Mouse (Mus musculus) midbrain, embryonic 15.5 days (tissue): ENCODE measurements around the gene Trhr2. TPM values are rescaled to one million over a fixed set of nuclear protein-coding genes. Genes with fewer than 3 reads are reported as not detected.

ENCODE experiments used
- ATAC-seq: fragments of 200-750 bp; cut with Nextera tagmentation; replicated peaks from 2 replicates; pipeline ENCODE4 v1.8.0; 2017; ENCODE audit warnings: moderate TSS enrichment
- H3K27ac ChIP-seq: fragments of 300-500 bp; sonication (generic); 2 replicates; pipeline ENCODE4 v1.5.1; 2015; ENCODE audit warnings: mild to moderate bottlenecking, inconsistent platforms
- H3K27me3 ChIP-seq: fragments of 300-500 bp; sonication (generic); replicated peaks from 2 replicates; pipeline ENCODE4 v1.6.1; 2015; ENCODE audit warnings: inconsistent platforms
- H3K36me3 ChIP-seq: fragments of 300-500 bp; sonication (generic); replicated peaks from 2 replicates; pipeline ENCODE4 v1.6.1; 2015; ENCODE audit warnings: inconsistent platforms
- H3K4me1 ChIP-seq: fragments of 300-500 bp; sonication (generic); 2 replicates; pipeline ENCODE4 v1.6.1; 2015; ENCODE audit warnings: inconsistent platforms
- H3K4me2 ChIP-seq: fragments of 300-500 bp; sonication (generic); 2 replicates; pipeline ENCODE4 v1.6.1; 2015; ENCODE audit warnings: inconsistent platforms, mild to moderate bottlenecking, moderate library complexity
- H3K4me3 ChIP-seq: fragments of 300-500 bp; sonication (generic); 2 replicates; pipeline ENCODE4 v1.5.1; 2015; ENCODE audit warnings: mild to moderate bottlenecking, inconsistent platforms
- H3K9ac ChIP-seq: fragments of 300-500 bp; sonication (generic); 2 replicates; pipeline ENCODE4 v1.6.1; 2015; ENCODE audit warnings: mild to moderate bottlenecking, inconsistent platforms
- H3K9me3 ChIP-seq: fragments of 300-500 bp; sonication (generic); 2 replicates; pipeline ENCODE4 v1.6.1; 2016; ENCODE audit warnings: inconsistent platforms
- WGBS: fragments of 180-500 bp; shearing (Covaris S2); methylation state at CpG from one replicate; pipeline ENCODE4 v1.1.7; 2015; ENCODE audit warnings: mixed read lengths; 5-methylcytosine and 5-hydroxymethylcytosine counted together
- polyA plus RNA-seq: library from polyadenylated mRNA; unstranded; fragments of >200 nt; fragmentation: Nextera tagmentation; extraction: Ambion mirVana; gene quantifications from 2 replicates; pipeline ENCODE4 v1.2.1, GENCODE M21; 2015

Gene Trhr2
- polyA plus RNA-seq, 1 experiment from 2014 or later, result not detected

- ATAC-seq, result no peak
- Histone ChIP-seq H3K9ac (no peak overlapping the region), H3K9me3 (no peaks in the 10 kb centered on the region), H3K27me3 (peaks cover 63% of the 10 kb centered on the region), H3K27ac (no peak overlapping the region), H3K4me3 (no peak overlapping the region), H3K4me1 (peaks cover 31% of the 10 kb centered on the region), H3K36me3 (no peaks in the 10 kb centered on the region), H3K4me2 (no peak overlapping the region)
- WGBS, result 53% methylated on average over 6 of the region's 6 CpGs
Observed at GRCm38 (mm10) chr8:122338852-122339251, 21.7 kb downstream of the Trhr2 start.

DNA sequence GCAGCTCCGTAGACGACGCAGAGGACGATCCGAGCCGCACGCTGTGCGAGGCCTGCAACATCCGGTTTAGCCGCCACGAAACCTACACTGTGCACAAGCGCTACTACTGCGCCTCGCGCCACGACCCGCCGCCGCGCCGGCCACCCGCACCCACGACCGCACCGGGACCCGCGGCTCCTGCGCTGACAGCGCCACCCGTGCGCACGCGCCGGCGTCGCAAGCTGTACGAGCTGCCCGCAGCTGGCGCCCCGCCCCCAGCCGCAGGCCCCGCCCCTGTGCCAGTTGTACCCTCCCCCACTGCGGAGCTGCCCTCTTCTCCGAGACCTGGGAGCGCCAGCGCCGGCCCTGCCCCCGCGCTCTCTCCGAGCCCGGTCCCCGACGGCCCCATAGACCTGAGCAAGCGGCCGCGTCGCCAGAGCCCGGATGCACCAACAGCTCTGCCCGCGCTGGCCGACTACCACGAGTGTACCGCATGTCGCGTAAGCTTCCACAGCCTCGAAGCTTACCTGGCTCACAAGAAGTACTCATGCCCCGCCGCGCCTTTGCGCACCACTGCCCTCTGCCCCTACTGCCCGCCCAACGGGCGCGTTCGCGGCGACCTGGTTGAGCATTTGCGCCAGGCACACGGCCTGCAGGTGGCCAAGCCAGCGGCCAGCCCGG lies 24.2 kb downstream of the Trhr2 start:
- ATAC-seq, result peak; percentile 69
- 0 out of 2 replicates have a peak overlapping the region, but pooled peaks have one; percentile 3 for H3K27ac ChIP-seq
- 4% methylated on average over 81 of the region's 81 CpGs for whole genome bisulfite sequencing

GRCm38 (mm10) chr8:122335638-122336250 lies 24.8 kb downstream of the Trhr2 start:
- Histone ChIP-seq H3K4me1 (peaks cover 16% of the 10 kb centered on the region), H3K4me2 (peak overlapping the region; percentile 77), H3K27ac (0 out of 2 replicates have a peak overlapping the region, but pooled peaks have one; percentile 3), H3K4me3 (peak overlapping the region; percentile 50), H3K36me3 (no peaks in the 10 kb centered on the region), H3K9ac (peak overlapping the region; percentile 51), H3K9me3 (no peaks in the 10 kb centered on the region), H3K27me3 (peaks cover 49% of the 10 kb centered on the region)
- whole genome bisulfite sequencing, result 7% methylated on average over 57 of the region's 57 CpGs
- peak; percentile 27 for ATAC-seq

More for the DNA sequence above, 24.2 kb downstream of the Trhr2 start:
- Histone ChIP-seq H3K27me3 (peaks cover 49% of the 10 kb centered on the region), H3K36me3 (no peaks in the 10 kb centered on the region), H3K4me1 (peaks cover 16% of the 10 kb centered on the region), H3K9ac (peak overlapping the region; percentile 51), H3K9me3 (no peaks in the 10 kb centered on the region), H3K4me2 (peak overlapping the region; percentile 77), H3K4me3 (peak overlapping the region; percentile 50)

GRCm38 (mm10) chr8:122334791-122335490 lies 25.6 kb downstream of the Trhr2 start:
- no peaks in the 10 kb centered on the region for H3K9me3 ChIP-seq
- 80% methylated on average over 13 of the region's 13 CpGs for WGBS
- peak overlapping the region; percentile 50; the same call in 1 of the 2 replicates for H3K4me3 ChIP-seq
- H3K27ac ChIP-seq, result no peak overlapping the region
- H3K9ac ChIP-seq, result peak overlapping the region; percentile 51; the same call in 1 of the 2 replicates
- peaks cover 49% of the 10 kb centered on the region for H3K27me3 ChIP-seq
- no peaks in the 10 kb centered on the region for H3K36me3 ChIP-seq
- ATAC-seq, result peak; percentile 8; the same call in 1 of the 2 replicates
- H3K4me1 ChIP-seq, result peaks cover 24% of the 10 kb centered on the region
- H3K4me2 ChIP-seq, result peak overlapping the region; percentile 77

DNA sequence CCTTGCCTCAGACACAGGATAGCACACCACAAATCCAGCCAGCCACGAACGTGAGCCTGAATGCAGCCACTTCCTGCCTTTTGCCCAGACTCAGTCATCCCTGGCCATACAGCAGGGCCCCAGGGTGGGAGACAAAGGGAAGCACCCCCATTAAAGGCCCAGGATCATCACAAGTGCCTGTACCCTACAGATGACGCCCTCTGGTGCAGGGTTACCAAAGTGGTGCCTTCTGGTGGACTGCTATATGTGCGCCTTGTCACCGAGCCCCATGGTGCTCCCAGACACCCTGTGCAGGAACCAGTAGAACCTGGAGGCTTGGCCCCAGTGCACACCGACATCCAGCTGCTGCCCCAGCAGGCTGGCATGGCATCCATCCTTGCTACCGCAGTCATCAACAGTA lies 27.0 kb downstream of the Trhr2 start:
- peaks cover 33% of the 10 kb centered on the region for H3K4me1 ChIP-seq
- no peaks in the 10 kb centered on the region for H3K36me3 ChIP-seq
- no peaks in the 10 kb centered on the region for H3K9me3 ChIP-seq
- no peak overlapping the region for H3K9ac ChIP-seq
- no peak overlapping the region for H3K27ac ChIP-seq
- H3K4me2 ChIP-seq, result no peak overlapping the region
- no peak overlapping the region for H3K4me3 ChIP-seq
- 78% methylated on average over 7 of the region's 7 CpGs for WGBS
- H3K27me3 ChIP-seq, result peaks cover 41% of the 10 kb centered on the region
- no peak for ATAC-seq

DNA sequence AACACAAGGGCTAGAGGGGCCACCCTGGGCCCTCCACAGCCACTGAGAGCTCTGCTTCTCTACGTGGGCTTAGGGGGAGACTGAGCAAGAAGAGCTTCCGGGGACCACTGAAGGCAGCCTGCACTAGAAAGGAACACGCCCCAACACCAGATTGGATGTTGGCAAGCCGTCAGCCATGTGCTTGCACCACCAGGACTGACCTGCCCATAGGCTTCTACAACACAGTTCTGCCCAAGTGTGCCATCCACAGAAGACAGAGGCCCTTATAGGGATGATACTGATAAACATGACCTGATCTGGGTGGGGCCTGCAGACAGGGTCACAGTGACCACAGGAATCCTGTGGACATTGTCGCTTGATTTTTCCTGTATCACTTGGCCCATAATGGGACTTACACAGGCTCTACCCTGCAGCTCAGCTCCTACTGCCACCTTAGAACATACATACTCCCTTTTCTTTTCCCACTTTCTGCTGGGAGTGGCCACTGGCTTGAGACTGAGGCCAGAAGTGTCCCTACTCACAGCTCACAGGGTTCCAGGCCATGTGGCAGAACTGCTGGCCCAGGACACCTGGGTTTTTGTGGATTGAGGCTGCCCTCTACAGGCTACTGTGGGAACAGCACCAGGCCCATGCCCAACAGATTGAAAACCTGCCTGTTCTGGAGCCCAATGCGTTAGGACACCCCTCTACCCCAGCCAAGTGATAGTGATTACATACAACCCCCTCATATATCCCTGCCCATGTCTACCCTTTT lies 27.6 kb downstream of the Trhr2 start:
- H3K4me3 ChIP-seq, result no peak overlapping the region
- H3K36me3 ChIP-seq, result no peaks in the 10 kb centered on the region
- no peaks in the 10 kb centered on the region for H3K9me3 ChIP-seq
- no peak overlapping the region for H3K27ac ChIP-seq
- ATAC-seq, result no peak
- H3K4me2 ChIP-seq, result no peak overlapping the region
- H3K27me3 ChIP-seq, result peaks cover 35% of the 10 kb centered on the region
- WGBS, result 75% methylated on average over 6 of the region's 6 CpGs
- no peak overlapping the region for H3K9ac ChIP-seq
- H3K4me1 ChIP-seq, result peaks cover 33% of the 10 kb centered on the region

DNA sequence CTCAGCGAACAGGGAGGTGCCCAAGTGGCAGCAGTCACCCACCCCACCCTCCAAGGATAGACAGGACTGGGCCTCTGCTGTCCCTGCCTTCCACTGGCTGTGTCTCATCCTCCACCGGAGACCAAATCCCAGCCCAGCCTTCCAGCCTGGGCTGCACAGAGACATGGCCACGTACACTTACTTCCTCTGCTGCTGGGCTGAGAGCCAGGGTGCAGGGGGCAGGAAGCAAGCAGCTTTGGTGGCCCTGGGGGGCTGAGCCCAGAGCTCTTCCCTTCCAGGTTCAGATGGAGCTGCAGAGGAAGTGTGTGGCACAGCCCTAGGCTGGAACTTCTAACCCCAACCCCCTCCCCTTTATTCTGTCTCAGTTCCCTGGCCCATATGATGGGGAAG lies 29.4 kb downstream of the Trhr2 start:
- Histone ChIP-seq H3K27ac (no peak overlapping the region), H3K9me3 (no peaks in the 10 kb centered on the region), H3K4me3 (no peak overlapping the region), H3K4me1 (peaks cover 30% of the 10 kb centered on the region), H3K9ac (no peak overlapping the region), H3K4me2 (no peak overlapping the region), H3K36me3 (no peaks in the 10 kb centered on the region), H3K27me3 (peaks cover 18% of the 10 kb centered on the region)
- ATAC-seq, result no peak
- WGBS, result 71% methylated on average over 3 of the region's 3 CpGs

DNA sequence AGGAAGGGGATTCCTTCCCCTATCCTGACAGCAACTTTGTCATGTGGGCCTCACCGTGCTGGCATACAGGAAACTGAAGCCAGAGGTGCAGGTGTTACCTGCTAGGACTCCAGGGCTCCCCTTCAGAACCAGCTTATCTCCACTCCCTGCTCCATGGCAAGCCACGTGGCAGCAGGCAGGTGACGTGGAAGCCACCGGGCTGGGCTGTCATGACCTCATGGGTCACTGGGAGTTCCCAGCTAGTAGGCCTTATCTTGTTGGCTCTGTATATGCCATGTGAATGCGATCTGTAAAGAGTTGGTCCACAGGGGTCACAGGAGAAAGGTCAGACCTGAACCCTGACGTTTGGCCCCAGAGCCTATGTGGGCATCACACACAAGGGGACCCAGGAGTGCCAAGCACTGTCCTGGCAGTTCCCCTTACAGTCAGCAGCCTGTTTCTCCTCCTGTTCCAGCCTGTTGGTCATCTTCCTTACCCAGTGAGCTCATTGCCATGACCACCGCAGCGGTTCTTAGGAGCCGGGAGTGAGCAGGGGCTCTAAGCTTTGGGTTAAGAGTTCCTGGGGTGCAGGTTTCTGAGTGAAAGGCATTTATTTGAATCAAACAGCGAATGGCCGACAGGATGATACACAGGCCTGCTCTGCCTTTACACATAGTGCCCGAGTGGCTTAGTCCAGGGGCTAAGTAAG lies 30.0 kb downstream of the Trhr2 start:
- peak overlapping the region; percentile 45; the same call in 1 of the 2 replicates for H3K27ac ChIP-seq
- H3K9me3 ChIP-seq, result no peaks in the 10 kb centered on the region
- no peak overlapping the region for H3K4me2 ChIP-seq
- H3K4me3 ChIP-seq, result no peak overlapping the region
- no peak overlapping the region for H3K9ac ChIP-seq
- H3K4me1 ChIP-seq, result peaks cover 30% of the 10 kb centered on the region
- no peaks in the 10 kb centered on the region for H3K36me3 ChIP-seq
- ATAC-seq, result no peak
- peaks cover 16% of the 10 kb centered on the region for H3K27me3 ChIP-seq
- 72% methylated on average over 12 of the region's 12 CpGs for WGBS

- Histone ChIP-seq H3K4me1 (peaks cover 35% of the 10 kb centered on the region), H3K9ac (no peak overlapping the region), H3K4me2 (no peak overlapping the region), H3K4me3 (no peak overlapping the region), H3K9me3 (no peaks in the 10 kb centered on the region), H3K27ac (peak overlapping the region; percentile 54), H3K36me3 (no peaks in the 10 kb centered on the region), H3K27me3 (peaks cover 8% of the 10 kb centered on the region; the same call in 1 of the 2 replicates)
- 52% methylated on average over 22 of the region's 22 CpGs for WGBS
- ATAC-seq, result peak; percentile 21; the same call in 1 of the 2 replicates
Observed at GRCm38 (mm10) chr8:122329553-122330239, 30.9 kb downstream of the Trhr2 start.

- no peak overlapping the region for H3K4me2 ChIP-seq
- H3K9ac ChIP-seq, result no peak overlapping the region
- no peaks in the 10 kb centered on the region for H3K36me3 ChIP-seq
- no peak for ATAC-seq
- peak overlapping the region; percentile 54 for H3K27ac ChIP-seq
- H3K4me3 ChIP-seq, result no peak overlapping the region
- H3K9me3 ChIP-seq, result no peaks in the 10 kb centered on the region
- peaks cover 1% of the 10 kb centered on the region; the same call in 1 of the 2 replicates for H3K27me3 ChIP-seq
- H3K4me1 ChIP-seq, result peaks cover 41% of the 10 kb centered on the region
- 76% methylated on average over 8 of the region's 8 CpGs for WGBS
Observed at GRCm38 (mm10) chr8:122329072-122329471, 31.5 kb downstream of the Trhr2 start.

DNA sequence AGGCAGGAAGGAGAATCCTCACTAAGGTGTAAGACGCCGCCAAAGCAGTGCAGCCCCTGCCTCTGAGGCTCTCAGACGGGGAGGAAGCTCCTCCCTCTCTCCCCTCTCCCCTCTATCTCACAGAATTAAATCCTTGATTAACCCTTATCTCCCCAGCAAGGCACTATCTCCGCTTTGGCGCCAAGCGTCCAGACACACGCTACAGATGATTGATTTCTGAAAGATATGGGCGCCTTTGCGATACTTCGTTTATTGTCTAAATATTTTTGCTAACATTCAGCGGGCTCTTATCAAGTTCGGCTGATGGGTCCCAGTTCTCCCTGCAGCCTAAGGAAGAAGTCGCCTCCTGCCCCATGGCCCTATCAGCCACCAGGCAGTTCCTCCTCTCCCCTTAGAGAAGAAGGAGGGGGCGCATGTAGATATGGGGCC lies 34.4 kb downstream of the Trhr2 start:
- H3K9ac ChIP-seq, result 0 out of 2 replicates have a peak overlapping the region, but pooled peaks have one; percentile 31
- H3K27me3 ChIP-seq, result no peaks in the 10 kb centered on the region
- H3K4me2 ChIP-seq, result peak overlapping the region; percentile 35
- no peaks in the 10 kb centered on the region for H3K9me3 ChIP-seq
- 10% methylated on average over 14 of the region's 14 CpGs for WGBS
- H3K36me3 ChIP-seq, result no peaks in the 10 kb centered on the region
- no peak overlapping the region for H3K27ac ChIP-seq
- 0 out of 2 replicates have a peak overlapping the region, but pooled peaks have one; percentile 7 for H3K4me3 ChIP-seq
- ATAC-seq, result no peak
- H3K4me1 ChIP-seq, result peaks cover 48% of the 10 kb centered on the region
